Mouse (Mus musculus) lung, postnatal 0 days (tissue): ENCODE measurements around the gene Klhl15.

Source experiments
- CTCF ChIP-seq: IDR thresholded peaks from 2 replicates; pipeline ENCODE4 v1.5.1; 2016; ENCODE audit warnings: antibody characterized with exemption, mild to moderate bottlenecking
- EP300 ChIP-seq: IDR thresholded peaks from 2 replicates; pipeline ENCODE4 v1.6.1; 2016; ENCODE audit warnings: antibody characterized with exemption, mild to moderate bottlenecking, control low read depth

DNA sequence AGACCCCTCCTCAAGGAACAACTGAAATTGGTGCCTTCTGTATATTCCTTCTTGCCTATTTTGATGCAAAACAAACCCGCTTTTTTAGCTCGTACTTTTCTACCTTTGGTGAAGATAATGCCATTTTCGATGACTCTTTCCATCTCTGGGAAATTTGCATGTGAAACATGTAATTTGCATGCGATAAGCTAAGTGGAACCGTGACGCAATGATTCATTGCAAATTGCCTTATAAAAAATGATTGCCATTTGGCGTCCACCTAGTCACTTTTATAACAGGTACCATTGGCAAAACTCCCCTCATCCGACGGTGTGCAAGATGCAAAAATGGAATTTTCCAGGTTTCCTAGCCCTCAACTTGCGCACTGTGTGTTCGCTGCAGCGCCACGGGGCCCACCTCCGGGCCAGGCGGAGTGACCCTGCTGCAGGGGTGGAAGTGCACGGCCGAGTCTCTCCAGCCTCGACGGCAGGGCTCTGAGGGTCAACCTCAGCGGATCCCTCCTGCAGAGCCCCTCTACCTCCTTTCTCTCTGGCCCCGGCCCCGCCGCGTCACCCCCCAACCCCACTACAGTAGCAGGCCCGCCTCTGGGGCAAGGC is 365 bp upstream of the Klhl15 start:
- TF ChIP-seq CTCF (no peak), EP300 (no peak)
